Mouse (Mus musculus): ENCODE data around the gene Whrn.

DNA sequence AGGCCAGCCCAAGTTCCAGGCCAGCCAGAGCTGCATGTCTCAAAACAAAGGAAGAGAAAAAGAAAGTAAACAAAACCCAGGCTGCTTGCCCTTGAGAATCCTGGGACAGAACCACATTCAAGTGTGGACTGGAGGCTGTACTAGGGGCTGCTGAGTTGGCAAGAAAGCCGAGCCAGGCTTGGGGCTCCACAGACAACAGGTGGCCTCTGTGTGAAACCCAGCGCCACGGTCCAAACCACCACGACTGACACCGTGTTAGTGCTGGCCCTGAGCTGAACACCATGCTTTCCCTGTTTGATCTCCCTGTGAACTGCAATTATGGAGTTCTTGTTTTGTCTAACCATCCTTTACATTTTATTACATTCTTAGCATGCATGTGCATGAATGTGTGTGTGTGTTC is 64.7 kb downstream of the Whrn start:
- TF ChIP-seq CTCF (IDR thresholded peaks at IDR 0.05; ENCODE audit: low read depth) (no peak), EP300 (optimal IDR thresholded peaks at IDR 0.05) (no peak)
